Mouse (Mus musculus): Measurements from ENCODE around the gene Trcg1.

Gene Trcg1

DNA sequence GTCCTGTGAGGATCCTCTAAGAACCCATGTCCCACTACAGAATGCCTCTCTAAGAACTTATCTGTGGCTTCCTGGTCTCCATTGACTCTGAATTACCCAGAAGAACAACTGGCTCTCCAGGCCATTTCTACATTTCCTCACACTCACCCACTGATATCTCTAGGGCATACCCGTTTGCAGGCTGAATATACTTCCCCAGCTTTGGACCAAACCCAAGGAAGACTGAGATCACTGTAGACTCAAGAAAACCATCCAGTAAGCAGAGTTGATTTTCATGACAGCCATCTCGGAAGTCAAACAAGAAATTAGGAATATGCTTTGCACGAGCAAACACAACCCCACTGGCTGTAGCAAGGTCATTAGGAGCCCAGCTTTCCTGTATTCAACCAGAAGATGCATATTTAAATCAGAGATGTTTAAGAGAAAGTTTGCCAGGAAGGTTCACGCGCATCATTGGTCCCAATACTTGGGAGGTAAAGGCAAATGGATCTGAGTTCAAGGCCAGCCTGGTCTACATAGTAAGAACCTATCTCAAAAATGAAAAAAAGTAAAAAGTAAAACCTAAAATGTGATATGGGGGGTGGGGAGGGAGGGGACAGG, 3.9 kb upstream of the Trcg1 start:
- no peak for DNase-seq (ENCODE audit: low spot score in 2 of 2)

GRCm38 (mm10) chr9:57233142-57233541, 3.2 kb upstream of the Trcg1 start:
- DNase-seq (ENCODE audit: low spot score in 2 of 2): no peak

- no peak for DNase-seq (ENCODE audit: low spot score in 2 of 2)
Observed at GRCm38 (mm10) chr9:57233767-57234166, 2.6 kb upstream of the Trcg1 start.

DNA sequence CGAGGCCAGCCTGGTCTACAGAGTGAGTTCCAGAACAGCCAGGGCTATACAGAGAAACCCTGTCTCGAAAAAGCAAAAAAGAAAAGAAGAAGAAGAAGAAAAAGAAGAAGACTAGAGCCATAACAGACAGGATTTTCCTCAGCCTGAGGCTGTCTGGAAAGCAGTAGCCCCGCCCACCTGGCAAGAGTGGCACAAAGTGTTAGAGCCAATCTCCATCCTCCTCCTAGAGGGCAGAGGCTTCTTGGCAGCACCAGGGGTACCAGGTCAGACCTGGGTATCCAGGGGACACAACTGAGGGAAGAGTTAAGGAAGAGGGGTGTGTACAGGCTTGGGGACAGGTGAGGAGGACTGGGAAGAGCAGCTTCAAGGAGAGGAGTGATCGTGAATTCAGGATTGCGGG, 1.3 kb downstream of the Trcg1 start:
- no peak for DNase-seq (ENCODE audit: low spot score in 2 of 2)

DNA sequence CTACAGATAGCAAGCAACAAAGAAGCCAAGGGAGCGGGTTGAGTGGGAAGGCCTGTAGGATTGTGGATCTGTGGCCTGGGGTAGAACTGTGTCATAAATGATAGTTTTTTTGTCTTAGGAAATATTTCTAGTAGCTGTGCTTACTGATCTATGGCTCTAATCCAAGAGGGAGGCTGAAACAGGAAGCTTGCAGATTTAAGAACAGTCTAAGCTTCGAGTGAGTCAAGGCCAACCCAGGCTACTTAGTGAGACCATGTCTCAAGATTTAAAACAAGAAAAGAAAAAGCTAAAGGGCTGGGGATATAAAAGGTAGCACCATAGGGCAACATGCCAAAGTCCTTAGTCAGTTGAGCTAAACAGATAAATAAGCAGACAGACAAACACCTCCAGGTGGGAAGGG, 1.9 kb downstream of the Trcg1 start:
- no peak for DNase-seq (ENCODE audit: low spot score in 2 of 2)

DNA sequence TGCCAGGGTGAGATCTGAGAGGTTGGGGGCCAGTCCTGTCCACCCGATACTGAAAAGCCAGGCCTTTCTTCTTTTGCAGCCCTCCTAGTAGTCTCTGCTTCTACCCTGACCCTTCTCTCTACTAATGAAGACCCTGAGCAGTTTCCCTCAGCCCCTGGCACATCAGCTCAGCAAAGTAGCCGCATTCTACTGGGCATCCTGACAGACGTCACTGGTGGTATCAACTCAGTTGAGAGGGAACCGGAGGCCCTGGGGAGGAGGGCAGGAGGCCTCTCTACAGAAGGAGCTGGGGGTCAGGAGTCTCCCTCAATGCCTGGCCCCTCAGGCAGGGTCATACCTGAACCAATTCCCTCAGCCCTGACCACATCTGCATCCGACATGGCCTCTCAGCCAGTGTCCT, 4.8 kb downstream of the Trcg1 start:
- DNase-seq (ENCODE audit: low spot score in 2 of 2): no peak

DNA sequence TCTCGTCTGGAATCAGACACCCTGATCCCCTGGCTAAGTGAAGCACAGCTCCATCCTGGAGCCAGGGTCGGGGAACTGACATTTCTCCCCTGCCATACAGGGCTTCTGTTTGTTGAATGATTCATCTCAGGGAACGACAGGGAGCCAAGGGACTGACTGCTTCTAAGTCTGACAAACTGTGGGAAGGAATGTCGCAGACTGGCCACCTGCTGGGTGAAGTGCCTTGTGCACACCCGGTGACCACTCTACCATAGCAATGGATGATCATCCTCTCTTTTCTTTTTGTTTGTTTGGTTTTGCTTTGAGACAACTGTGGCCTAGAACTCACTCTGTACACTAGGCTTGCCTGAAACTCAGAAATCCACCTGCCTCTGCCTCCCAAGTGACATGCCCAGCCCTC, 6.6 kb downstream of the Trcg1 start:
- no peak for DNase-seq (ENCODE audit: low spot score in 2 of 2)

DNA sequence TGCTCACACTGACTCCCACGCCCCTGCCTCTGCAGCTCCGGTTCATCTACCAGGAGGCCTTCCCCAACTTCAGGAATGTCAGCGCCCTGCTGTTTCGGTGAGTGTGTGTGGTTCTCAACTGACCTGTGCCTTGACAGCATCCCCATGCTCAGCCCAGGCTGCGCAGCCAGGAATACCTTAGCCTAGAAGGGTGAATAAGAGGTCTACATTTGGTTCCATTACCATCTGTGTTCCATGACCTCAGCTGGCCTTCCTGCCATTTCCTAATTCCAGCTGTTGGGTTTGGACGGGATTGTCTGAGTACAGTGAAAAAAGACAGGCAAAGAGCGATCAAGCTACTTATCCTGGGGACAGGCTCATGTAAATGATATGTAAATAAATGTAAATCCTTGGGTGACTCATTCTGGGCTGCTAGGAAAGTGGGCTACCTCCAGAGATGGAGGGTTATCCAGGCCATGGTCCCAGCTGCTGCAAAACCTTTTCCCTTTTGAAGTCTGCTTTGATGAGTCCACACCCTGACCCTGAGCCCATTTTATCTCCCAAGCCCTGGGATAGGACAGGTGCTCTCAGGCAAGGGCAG, 7.8 kb downstream of the Trcg1 start:
- no peak for DNase-seq (ENCODE audit: low spot score in 2 of 2)

GRCm38 (mm10) chr9:57246482-57246881, 10.1 kb downstream of the Trcg1 start:
- DNase-seq (ENCODE audit: low spot score in 2 of 2): no peak

- DNase-seq (ENCODE audit: low spot score in 2 of 2): no peak
Observed at GRCm38 (mm10) chr9:57247201-57247671, 10.9 kb downstream of the Trcg1 start.

- no peak for DNase-seq (ENCODE audit: low spot score in 2 of 2)
Observed at GRCm38 (mm10) chr9:57248030-57248942, 11.9 kb downstream of the Trcg1 start.

DNA sequence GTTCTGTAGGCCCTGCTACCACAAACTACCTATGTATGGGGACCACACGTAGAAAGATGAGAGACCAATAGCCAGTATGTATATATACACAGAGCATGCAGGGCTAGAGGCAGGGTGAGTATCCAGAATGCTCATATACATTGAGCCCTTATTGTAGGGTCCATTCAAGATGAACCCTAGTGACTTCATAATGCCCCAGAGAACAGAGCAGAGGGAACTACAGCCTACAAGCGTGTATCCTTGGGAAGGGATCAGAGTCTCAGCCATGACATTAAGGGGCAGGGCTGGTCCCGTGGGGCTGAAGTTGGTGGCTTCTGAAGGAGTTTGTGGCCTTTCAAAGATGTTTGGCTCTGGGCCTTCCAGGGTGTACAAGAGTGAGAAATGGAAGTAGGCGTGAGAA, 13.7 kb downstream of the Trcg1 start:
- DNase-seq (ENCODE audit: low spot score in 2 of 2): no peak

DNA sequence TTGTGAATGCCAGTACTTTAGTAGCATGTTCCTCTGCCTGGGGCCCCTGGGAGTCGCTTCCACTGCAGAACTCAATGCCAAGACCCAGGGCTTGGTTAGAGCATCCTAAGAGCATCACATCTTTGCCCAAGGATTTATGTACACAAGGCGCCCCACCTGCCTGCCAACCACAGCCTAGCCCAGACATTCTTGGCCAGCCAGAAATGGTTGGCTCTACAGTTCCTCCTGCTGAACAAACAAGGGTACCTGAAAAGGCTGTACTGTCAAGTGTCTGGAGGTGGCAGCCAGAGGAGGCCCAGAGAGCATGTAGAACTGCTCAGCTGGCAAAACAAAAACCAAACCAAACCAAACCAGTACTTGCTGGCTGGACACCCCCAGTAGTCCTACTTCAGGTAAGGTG, 14.8 kb downstream of the Trcg1 start:
- no peak for DNase-seq (ENCODE audit: low spot score in 2 of 2)

GRCm38 (mm10) chr9:57254061-57254460, 17.7 kb downstream of the Trcg1 start:
- no peak for DNase-seq (ENCODE audit: low spot score in 2 of 2)

- DNase-seq (ENCODE audit: low spot score in 2 of 2): no peak
Observed at GRCm38 (mm10) chr9:57254823-57255495, 18.6 kb downstream of the Trcg1 start.

DNA sequence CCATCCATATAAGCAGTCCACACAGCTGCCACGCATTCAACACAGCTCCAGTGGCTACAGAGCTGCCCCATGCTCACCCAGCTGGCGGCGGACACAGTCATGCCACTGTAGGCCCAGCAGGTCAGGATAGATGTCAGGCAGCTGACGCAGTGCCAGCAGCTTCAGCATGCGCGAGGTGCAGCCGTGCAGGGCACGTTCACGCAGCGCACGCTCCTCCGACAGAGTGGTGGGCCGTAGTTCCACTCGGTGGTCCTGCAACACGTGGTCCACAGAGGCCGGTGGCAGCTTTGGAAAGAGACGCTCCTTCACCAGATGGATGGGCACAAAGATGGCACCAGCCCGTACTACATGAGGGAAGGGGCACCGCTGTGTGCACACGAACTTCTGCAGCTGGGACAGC, 20.0 kb downstream of the Trcg1 start:
- no peak for DNase-seq (ENCODE audit: low spot score in 2 of 2)

GRCm38 (mm10) chr9:57256861-57257260, 20.5 kb downstream of the Trcg1 start:
- DNase-seq (ENCODE audit: low spot score in 2 of 2): no peak

DNA sequence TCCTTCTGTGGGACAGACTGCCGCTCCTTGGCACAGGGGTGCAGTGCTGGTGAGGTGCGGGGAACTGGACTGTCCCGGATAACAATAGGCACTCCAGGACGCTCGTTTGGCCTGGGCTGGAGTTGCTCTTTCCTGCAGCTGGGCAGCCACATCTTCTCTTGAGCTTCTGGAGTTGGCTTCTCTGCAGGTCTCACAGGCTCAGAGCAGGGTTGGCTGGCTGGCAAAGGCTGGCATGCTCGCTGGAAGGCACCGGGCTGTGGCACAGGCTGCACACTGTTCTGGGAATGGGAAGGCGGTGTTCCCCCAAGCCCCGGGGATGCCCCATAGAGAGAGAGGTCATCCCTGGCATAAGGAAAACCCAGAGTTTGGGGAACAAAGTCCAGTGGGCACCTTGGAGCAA, 21.3 kb downstream of the Trcg1 start:
- DNase-seq (ENCODE audit: low spot score in 2 of 2): peak in 1 of 2 experiments; percentile 19

DNA sequence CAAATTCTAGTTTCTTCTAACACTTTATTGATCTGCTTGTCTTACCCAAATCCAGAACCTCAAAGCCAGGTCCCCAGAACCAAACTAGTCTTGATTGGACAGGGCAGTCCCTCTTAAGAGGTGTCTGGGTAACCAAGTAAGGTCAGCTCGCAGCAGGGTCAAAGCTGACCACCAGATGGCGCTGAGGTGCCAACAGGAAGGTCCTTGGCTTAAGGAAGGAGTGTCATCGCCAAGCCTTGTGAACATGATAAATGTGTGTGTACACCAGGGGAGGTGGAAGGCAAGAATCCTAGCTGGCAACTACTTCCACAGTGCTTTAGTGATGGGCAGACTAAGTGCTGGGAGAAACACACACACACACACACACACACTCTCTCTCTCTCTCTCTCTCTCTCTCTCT, 23.4 kb downstream of the Trcg1 start:
- peak; percentile 92 to 94 for DNase-seq (ENCODE audit: low spot score in 2 of 2)

GRCm38 (mm10) chr9:57260940-57261339, 24.6 kb downstream of the Trcg1 start:
- DNase-seq (ENCODE audit: low spot score in 2 of 2): no peak

- DNase-seq (ENCODE audit: low spot score in 2 of 2): peak; percentile 44 to 59
Observed at GRCm38 (mm10) chr9:57261516-57261912, 25.2 kb downstream of the Trcg1 start.

Data from right cerebral cortex, adult 2 months (tissue).